20 mouse cellular contexts compared by ENCODE assay signal in the genomic region with DNA sequence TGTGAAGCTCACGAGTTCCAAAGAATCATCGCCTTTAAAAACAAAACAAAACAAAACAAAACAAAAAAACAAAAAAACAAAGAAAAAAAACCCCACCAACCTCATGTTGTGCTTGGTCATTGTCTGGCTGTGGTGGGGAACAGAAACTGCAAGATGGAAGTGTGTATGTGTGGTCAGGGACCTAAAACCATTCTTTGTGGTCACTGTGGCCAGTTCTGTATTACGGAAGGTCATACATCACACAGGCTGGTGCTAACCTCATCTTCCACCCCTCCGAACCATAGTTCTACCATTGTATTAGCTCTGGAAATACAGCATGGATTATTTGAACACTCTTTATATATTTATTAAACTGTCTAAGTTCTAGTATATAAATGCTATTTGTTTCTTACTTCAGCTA.
"Had no signal": no experiment of that assay in that cellular context is flagged by ENCODE, and none has a peak within 500 bp of the region (broad histone marks: within the 10 kb centered on the region; RNA-seq: fewer than 3 reads in every experiment).

No protein-coding gene starts in this region.

- H3K4me3 ChIP-seq: liver, embryonic 12.5 days; liver, embryonic 15.5 days; lung, embryonic 15.5 days; midbrain, embryonic 13.5 days; neural tube, embryonic 12.5 days; neural tube, embryonic 15.5 days had no signal

- ATAC-seq: liver, embryonic 12.5 days had no signal

- H3K27ac ChIP-seq: liver, embryonic 12.5 days; liver, embryonic 15.5 days; lung, embryonic 15.5 days; midbrain, embryonic 13.5 days; neural tube, embryonic 12.5 days; neural tube, embryonic 15.5 days; stomach, postnatal 0 days had no signal

- H3K27me3 ChIP-seq: liver, embryonic 12.5 days; liver, embryonic 15.5 days; midbrain, embryonic 13.5 days; neural tube, embryonic 12.5 days; neural tube, embryonic 15.5 days had no signal

- H3K9me3 ChIP-seq: liver, embryonic 12.5 days; liver, embryonic 15.5 days; lung, embryonic 15.5 days; midbrain, embryonic 13.5 days; neural tube, embryonic 12.5 days; neural tube, embryonic 15.5 days had no signal

- H3K36me3 ChIP-seq: liver, embryonic 12.5 days; liver, embryonic 15.5 days; lung, embryonic 15.5 days; midbrain, embryonic 13.5 days; neural tube, embryonic 12.5 days; neural tube, embryonic 15.5 days had no signal

- H3K4me2 ChIP-seq: liver, embryonic 12.5 days; liver, embryonic 15.5 days; lung, embryonic 15.5 days; midbrain, embryonic 13.5 days; neural tube, embryonic 12.5 days; neural tube, embryonic 15.5 days had no signal

- H3K9ac ChIP-seq: liver, embryonic 12.5 days; liver, embryonic 15.5 days; lung, embryonic 15.5 days; midbrain, embryonic 13.5 days; neural tube, embryonic 12.5 days; neural tube, embryonic 15.5 days had no signal

- DNase-seq: kidney, adult 18-20 months; kidney, adult 9 months; kidney, postnatal 14 days; kidney, postnatal 4 days; lung, adult 18-20 months; lung, postnatal 10 days; lung, postnatal 36 days; right cerebral cortex, adult 18-20 months; right cerebral cortex, postnatal 14 days; right cerebral cortex, postnatal 4 days; thymus, adult 2 months; thymus, postnatal 14 days; thymus, postnatal 4 days had no signal
